Mouse (Mus musculus): ENCODE data around the gene Gm21953. TPM values are rescaled to one million over a fixed set of nuclear protein-coding genes. Genes with fewer than 3 reads are reported as not detected.
"Not testable (repeated sequence)": the region's sequence is repeated elsewhere in the genome, so short reads cannot be mapped to it uniquely, and the experiment has no call there.

The Gm21953 gene
- total RNA-seq (2021) = not detected
- polyA plus RNA-seq (2012; rRNA removed) = not detected in 2 replicates
- long read RNA-seq = 0 reads

DNA sequence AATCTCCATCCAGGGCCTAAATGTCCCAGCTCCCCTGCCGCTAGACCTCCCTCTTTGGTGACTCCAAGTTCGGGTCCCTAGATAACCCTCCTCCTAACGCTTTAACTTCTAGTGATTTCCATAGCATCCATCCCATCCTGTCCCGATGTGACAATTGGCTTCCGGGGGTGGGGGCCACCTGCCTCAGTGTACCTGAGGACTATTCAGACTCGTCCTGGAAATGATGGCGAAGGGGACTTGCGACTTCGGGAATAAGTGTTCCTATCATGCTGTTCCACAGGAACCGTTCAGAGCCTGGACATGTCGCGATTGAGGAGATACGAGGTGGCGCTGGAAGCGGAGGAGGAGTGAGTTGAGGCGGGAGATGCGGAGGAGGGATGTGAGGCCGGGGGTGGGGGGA, at the start of gene Gm21953:
Gene Gm21953, plus strand, starts transcription at position 301 of the 400 bp plus-strand sequence.
- H3K27me3 ChIP-seq (ENCODE audit: control insufficient read depth, insufficient read depth, low read length); DNase-seq; H3K27ac ChIP-seq; H3K36me3 ChIP-seq (ENCODE audit: control insufficient read depth, insufficient read depth, low read length); H3K4me3 ChIP-seq; H3K79me2 ChIP-seq (replicated peaks; ENCODE audit: control insufficient read depth, insufficient read depth, low read length); intact Hi-C loops (cut with DNase I); H3K4me1 ChIP-seq (ENCODE audit: control insufficient read depth, insufficient read depth, low read length); H3K9ac ChIP-seq (ENCODE audit: low read depth, low read length): not testable (repeated sequence)
- WGBS = no CpG with 5 or more reads among the region's 18 CpGs

DNA sequence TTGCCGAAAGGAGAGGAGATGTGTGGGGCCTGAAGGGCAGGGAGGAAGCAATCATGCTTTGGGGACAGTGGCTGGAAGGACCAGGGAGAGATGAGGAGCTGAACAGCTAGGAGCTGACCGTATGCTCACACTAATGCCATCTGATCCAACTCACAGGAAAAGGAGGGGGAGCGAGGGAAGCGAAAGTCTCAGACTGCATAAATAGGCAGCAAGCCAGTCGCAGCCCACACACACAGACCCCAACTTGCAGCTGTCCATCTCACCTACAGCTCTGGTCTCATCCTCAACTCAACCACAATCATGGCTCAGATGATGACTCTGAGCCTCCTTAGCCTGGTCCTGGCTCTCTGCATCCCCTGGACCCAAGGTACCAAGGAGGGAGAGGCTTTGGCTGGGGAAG, 38.6 kb upstream of the Gm21953 start, which contains the start of gene Ccl21b:
Gene Ccl21b, plus strand, starts transcription at position 301 of the 400 bp plus-strand sequence.
- H3K4me1 ChIP-seq (ENCODE audit: control insufficient read depth, insufficient read depth, low read length); intact Hi-C loops (cut with DNase I); H3K36me3 ChIP-seq (ENCODE audit: control insufficient read depth, insufficient read depth, low read length); H3K4me3 ChIP-seq; H3K27ac ChIP-seq; H3K27me3 ChIP-seq (ENCODE audit: control insufficient read depth, insufficient read depth, low read length); DNase-seq; H3K79me2 ChIP-seq (replicated peaks; ENCODE audit: control insufficient read depth, insufficient read depth, low read length); H3K9ac ChIP-seq (ENCODE audit: low read depth, low read length): not testable (repeated sequence)
- WGBS = no CpG with 5 or more reads among the region's 5 CpGs

DNA sequence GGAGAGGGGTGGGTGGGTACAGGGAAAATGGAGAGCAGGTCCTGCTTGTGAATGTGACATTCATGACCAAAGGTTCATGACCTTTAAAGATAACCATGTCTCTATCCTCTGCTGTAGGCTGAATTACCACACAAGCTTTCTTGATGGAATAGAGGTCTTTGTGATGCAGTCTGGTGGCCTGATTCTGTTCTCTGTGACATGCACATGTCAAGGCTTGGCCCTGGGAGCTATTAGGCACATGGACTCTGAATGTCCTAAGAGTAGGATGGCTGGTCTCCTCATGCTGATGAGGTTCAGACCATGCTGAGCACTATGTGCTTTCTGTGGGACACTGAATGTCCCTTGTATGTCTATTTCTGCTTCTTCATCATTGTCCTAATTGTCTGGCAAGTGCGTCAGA, 24.0 kb downstream of the Gm21953 start, which contains the start of gene Fam205a3:
Gene Fam205a3, plus strand, starts transcription at position 301 of the 400 bp plus-strand sequence.
- H3K9ac ChIP-seq (ENCODE audit: low read depth, low read length); H3K36me3 ChIP-seq (ENCODE audit: control insufficient read depth, insufficient read depth, low read length); H3K4me1 ChIP-seq (ENCODE audit: control insufficient read depth, insufficient read depth, low read length); intact Hi-C loops (cut with DNase I); H3K27ac ChIP-seq; H3K79me2 ChIP-seq (replicated peaks; ENCODE audit: control insufficient read depth, insufficient read depth, low read length); DNase-seq; H3K4me3 ChIP-seq; H3K27me3 ChIP-seq (ENCODE audit: control insufficient read depth, insufficient read depth, low read length): not testable (repeated sequence)
- no CpG with 5 or more reads among the region's 1 CpGs for WGBS

Other genes with a start within 250 kb of the Gm21953 start
- not detected for gene Gm3893, start 203.1 kb upstream of the Gm21953 start, total RNA-seq (2021)
- gene Gm3893, start 203.1 kb upstream of the Gm21953 start, polyA plus RNA-seq (2012; rRNA removed) = not detected in 2 replicates
- 10 to 100 TPM; 31.3 to 32.6 TPM for gene Gm13304, start 179.4 kb upstream of the Gm21953 start, total RNA-seq (2021)
- gene Gm13304, start 179.4 kb upstream of the Gm21953 start, polyA plus RNA-seq (2012; rRNA removed) = not detected in 2 replicates
- gene Gm13306, start 140.8 kb upstream of the Gm21953 start, total RNA-seq (2021) = under 1 TPM in 1 of 2 experiments, not detected in 1; 0.86 TPM
- gene Gm13306, start 140.8 kb upstream of the Gm21953 start, polyA plus RNA-seq (2012; rRNA removed) = not detected in 2 replicates
- under 1 TPM; 0.70 to 0.97 TPM for gene Gm13305, start 125.7 kb upstream of the Gm21953 start, total RNA-seq (2021)
- 0.55 and 1.1 TPM in 2 replicates for gene Gm13305, start 125.7 kb upstream of the Gm21953 start, polyA plus RNA-seq (2012; rRNA removed)
- under 1 TPM; 0.23 to 0.26 TPM for gene Gm10600, start 53.6 kb upstream of the Gm21953 start, total RNA-seq (2021)
- gene Gm10600, start 53.6 kb upstream of the Gm21953 start, polyA plus RNA-seq (2012; rRNA removed) = not detected in 2 replicates
- not detected for gene Ccl21b, start 38.5 kb upstream of the Gm21953 start, total RNA-seq (2021)
- 1.5 TPM in 1 of 2 replicates, not detected in the other for gene Ccl21b, start 38.5 kb upstream of the Gm21953 start, polyA plus RNA-seq (2012; rRNA removed)
- gene Fam205a3, start 24.1 kb downstream of the Gm21953 start, total RNA-seq (2021) = not detected
- gene Fam205a3, start 24.1 kb downstream of the Gm21953 start, polyA plus RNA-seq (2012; rRNA removed) = 0.04 and 0.06 TPM in 2 replicates
- not detected for gene Gm21586, start 145.1 kb downstream of the Gm21953 start, total RNA-seq (2021)
- not detected in 2 replicates for gene Gm21586, start 145.1 kb downstream of the Gm21953 start, polyA plus RNA-seq (2012; rRNA removed)
- not detected for gene Gm2163, start 172.5 kb downstream of the Gm21953 start, total RNA-seq (2021)
- 0.04 TPM in 1 of 2 replicates, not detected in the other for gene Gm2163, start 172.5 kb downstream of the Gm21953 start, polyA plus RNA-seq (2012; rRNA removed)
- not detected for gene Fam205a2, start 233.9 kb downstream of the Gm21953 start, total RNA-seq (2021)
- 0.04 and 0.06 TPM in 2 replicates for gene Fam205a2, start 233.9 kb downstream of the Gm21953 start, polyA plus RNA-seq (2012; rRNA removed)

All from heart, adult 2 months (tissue).